Mouse (Mus musculus): ENCODE measurements around the gene Sh3rf3. TPM values are rescaled to one million over a fixed set of nuclear protein-coding genes. Genes with fewer than 3 reads are reported as not detected.

Sh3rf3 gene
- total RNA-seq, 2 experiments from 2014 or later = 44.0 to 56.3 TPM

- intact Hi-C loops (cut with DNase I) = no loop called here
- no peak for DNase-seq (ENCODE audit: low spot score in 2 of 2)
Observed at GRCm38 (mm10) chr10:58905253-58905652, 92.1 kb downstream of the Sh3rf3 start.

- intact Hi-C loops (cut with DNase I) = no loop called here
- no peak for DNase-seq (ENCODE audit: low spot score in 2 of 2)
Observed at GRCm38 (mm10) chr10:58907001-58907443, 93.9 kb downstream of the Sh3rf3 start.

- DNase-seq (ENCODE audit: low spot score in 2 of 2) = no peak
- intact Hi-C loops (cut with DNase I) = no loop called here
Observed at GRCm38 (mm10) chr10:58908451-58908850, 95.3 kb downstream of the Sh3rf3 start.

GRCm38 (mm10) chr10:58915301-58916245 is 102.4 kb downstream of the Sh3rf3 start:
- no peak for DNase-seq (ENCODE audit: low spot score in 2 of 2)
- intact Hi-C loops (cut with DNase I) = no loop called here

- no peak for DNase-seq (ENCODE audit: low spot score in 2 of 2)
- intact Hi-C loops (cut with DNase I) = no loop called here
Observed at GRCm38 (mm10) chr10:58921643-58922188, 108.6 kb downstream of the Sh3rf3 start.

GRCm38 (mm10) chr10:58922216-58922829 is 109.2 kb downstream of the Sh3rf3 start:
- DNase-seq (ENCODE audit: low spot score in 2 of 2) = no peak
- intact Hi-C loops (cut with DNase I) = no loop called here

- DNase-seq (ENCODE audit: low spot score in 2 of 2) = no peak
- intact Hi-C loops (cut with DNase I) = no loop called here
Observed at GRCm38 (mm10) chr10:58922993-58923392, 109.8 kb downstream of the Sh3rf3 start.

GRCm38 (mm10) chr10:58926578-58926977 is 113.4 kb downstream of the Sh3rf3 start:
- peak in 1 of 2 experiments; percentile 31 for DNase-seq (ENCODE audit: low spot score in 2 of 2)

GRCm38 (mm10) chr10:58928952-58929442 is 115.8 kb downstream of the Sh3rf3 start:
- DNase-seq (ENCODE audit: low spot score in 2 of 2) = no peak
- intact Hi-C loops (cut with DNase I) = no loop called here

More at GRCm38 (mm10) chr10:58926578-58926977, 113.4 kb downstream of the Sh3rf3 start:
- intact Hi-C loops (cut with DNase I) = no loop called here

- intact Hi-C loops (cut with DNase I) = loop anchor here (10.0 kb wide), 1 partner anchor 143 kb away; no protein-coding TSS in a partner anchor
Observed at GRCm38 (mm10) chr10:58932151-58932773, 119.1 kb downstream of the Sh3rf3 start.

GRCm38 (mm10) chr10:58935606-58936005 is 122.4 kb downstream of the Sh3rf3 start:
- intact Hi-C loops (cut with DNase I) = loop anchor here (5.0 to 10.0 kb wide), 2 partner anchors 123 to 139 kb away; partner anchors contain the start of gene Sh3rf3
- no peak for DNase-seq (ENCODE audit: low spot score in 2 of 2)

More at GRCm38 (mm10) chr10:58932151-58932773, 119.1 kb downstream of the Sh3rf3 start:
- no peak for DNase-seq (ENCODE audit: low spot score in 2 of 2)

- DNase-seq (ENCODE audit: low spot score in 2 of 2) = no peak
- intact Hi-C loops (cut with DNase I) = loop anchor here (5.0 to 10.0 kb wide), 2 partner anchors 124 to 138 kb away; partner anchors contain the start of gene Sh3rf3
Observed at GRCm38 (mm10) chr10:58936441-58936860, 123.3 kb downstream of the Sh3rf3 start.

GRCm38 (mm10) chr10:58937521-58937920 is 124.4 kb downstream of the Sh3rf3 start:
- DNase-seq (ENCODE audit: low spot score in 2 of 2) = no peak
- intact Hi-C loops (cut with DNase I) = loop anchor here (5.0 to 10.0 kb wide), 2 partner anchors 125 to 137 kb away; partner anchors contain the start of gene Sh3rf3

GRCm38 (mm10) chr10:58942819-58943218 is 129.7 kb downstream of the Sh3rf3 start:
- intact Hi-C loops (cut with DNase I) = no loop called here
- DNase-seq (ENCODE audit: low spot score in 2 of 2) = no peak

- intact Hi-C loops (cut with DNase I) = no loop called here
Observed at GRCm38 (mm10) chr10:58943661-58944400, 130.7 kb downstream of the Sh3rf3 start.

GRCm38 (mm10) chr10:58944930-58945329 is 131.8 kb downstream of the Sh3rf3 start:
- DNase-seq (ENCODE audit: low spot score in 2 of 2) = no peak
- intact Hi-C loops (cut with DNase I) = no loop called here

More at GRCm38 (mm10) chr10:58943661-58944400, 130.7 kb downstream of the Sh3rf3 start:
- DNase-seq (ENCODE audit: low spot score in 2 of 2) = no peak

GRCm38 (mm10) chr10:58949770-58950638 is 136.8 kb downstream of the Sh3rf3 start:
- intact Hi-C loops (cut with DNase I) = no loop called here
- DNase-seq (ENCODE audit: low spot score in 2 of 2) = peak in 1 of 2 experiments; percentile 4

GRCm38 (mm10) chr10:58960193-58960592 is 147.0 kb downstream of the Sh3rf3 start:
- no peak for DNase-seq (ENCODE audit: low spot score in 2 of 2)
- intact Hi-C loops (cut with DNase I) = no loop called here
